Mouse (Mus musculus): ENCODE measurements around the gene Sntb2. TPM values are rescaled to one million over a fixed set of nuclear protein-coding genes. Genes with fewer than 3 reads are reported as not detected.
"Not testable (repeated sequence)": the region's sequence is repeated elsewhere in the genome, so short reads cannot be mapped to it uniquely, and the experiment has no call there.

Sntb2 gene
- polyA plus RNA-seq, 1 experiment from 2014 or later = 4.1 TPM

- no peak for ATAC-seq
- H3K27me3 ChIP-seq (replicated peaks) = no peaks in the 10 kb centered on the region
- H3K27ac ChIP-seq = no peak overlapping the region
- no peaks in the 10 kb centered on the region for H3K9me3 ChIP-seq (replicated peaks)
- no peaks in the 10 kb centered on the region for H3K36me3 ChIP-seq
- H3K4me1 ChIP-seq = no peaks in the 10 kb centered on the region
- no peak overlapping the region for H3K9ac ChIP-seq
- no peak overlapping the region for H3K4me3 ChIP-seq
- H3K4me2 ChIP-seq = no peak overlapping the region
- 84% methylated on average over 3 of the region's 3 CpGs for WGBS (ENCODE audit: insufficient replicate concordance)
Observed at GRCm38 (mm10) chr8:106957086-106957485, 21.5 kb downstream of the Sntb2 start.

GRCm38 (mm10) chr8:106958212-106958611 lies 22.7 kb downstream of the Sntb2 start:
- 69% methylated on average over 3 of the region's 3 CpGs for WGBS (ENCODE audit: insufficient replicate concordance)

DNA sequence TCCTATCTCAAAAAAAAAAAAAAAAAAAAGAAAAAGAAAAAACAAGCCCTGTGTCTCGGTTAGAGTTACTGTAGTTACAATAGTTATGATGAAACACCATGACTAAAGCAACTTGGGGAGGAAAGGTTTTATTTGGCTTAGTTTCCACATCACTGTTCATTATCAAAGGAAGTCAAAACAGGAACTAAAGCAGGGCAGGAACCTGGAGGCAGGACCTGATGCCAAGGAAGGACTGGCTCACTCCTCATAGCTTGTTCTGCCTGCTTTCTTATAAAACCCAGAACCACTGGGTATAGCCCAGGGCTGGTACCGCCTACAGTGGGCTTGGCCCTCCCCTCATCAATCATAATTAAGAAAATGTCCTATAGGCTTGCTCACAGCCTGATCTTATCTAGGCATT lies 24.1 kb downstream of the Sntb2 start:
- Histone ChIP-seq H3K4me1 (no peaks in the 10 kb centered on the region), H3K9ac (no peak overlapping the region), H3K36me3 (no peaks in the 10 kb centered on the region), H3K9me3 (replicated peaks) (no peaks in the 10 kb centered on the region), H3K4me3 (no peak overlapping the region), H3K27me3 (replicated peaks) (no peaks in the 10 kb centered on the region), H3K4me2 (no peak overlapping the region), H3K27ac (no peak overlapping the region)
- 72% methylated on average over 2 of the region's 2 CpGs for WGBS (ENCODE audit: insufficient replicate concordance)
- no peak for ATAC-seq

More at GRCm38 (mm10) chr8:106958212-106958611, 22.7 kb downstream of the Sntb2 start:
- no peak overlapping the region for H3K4me2 ChIP-seq
- ATAC-seq = no peak
- no peaks in the 10 kb centered on the region for H3K27me3 ChIP-seq (replicated peaks)
- H3K4me1 ChIP-seq = no peaks in the 10 kb centered on the region
- no peak overlapping the region for H3K27ac ChIP-seq
- H3K9me3 ChIP-seq (replicated peaks) = no peaks in the 10 kb centered on the region
- no peak overlapping the region for H3K4me3 ChIP-seq
- H3K36me3 ChIP-seq = no peaks in the 10 kb centered on the region
- no peak overlapping the region for H3K9ac ChIP-seq

DNA sequence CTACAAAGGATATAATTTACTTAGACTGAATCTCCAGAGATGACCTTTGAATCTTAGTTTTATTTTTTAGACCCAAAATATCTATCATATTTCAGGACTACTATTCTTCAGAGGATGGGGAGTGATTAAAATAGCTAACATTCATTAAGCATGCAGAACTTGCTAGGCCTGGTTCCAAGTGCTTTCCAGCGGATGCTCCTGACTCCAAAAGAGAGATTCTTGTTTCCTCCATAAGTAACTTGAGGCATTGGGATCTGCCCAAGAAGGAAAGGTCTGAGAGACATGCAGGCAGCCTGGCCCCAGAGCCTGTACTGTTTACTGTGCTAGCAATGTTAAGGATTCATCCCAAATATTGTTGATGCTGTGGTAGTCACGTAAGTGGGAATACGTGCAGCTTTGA lies 26.8 kb downstream of the Sntb2 start:
- no peaks in the 10 kb centered on the region for H3K9me3 ChIP-seq (replicated peaks)
- no peak overlapping the region for H3K27ac ChIP-seq
- WGBS (ENCODE audit: insufficient replicate concordance) = 75% methylated on average over 3 of the region's 3 CpGs
- H3K9ac ChIP-seq = no peak overlapping the region
- no peak overlapping the region for H3K4me2 ChIP-seq
- no peaks in the 10 kb centered on the region for H3K36me3 ChIP-seq
- H3K4me1 ChIP-seq = peaks cover 3% of the 10 kb centered on the region; the same call in 1 of the 2 replicates
- no peak overlapping the region for H3K4me3 ChIP-seq
- no peak for ATAC-seq
- no peaks in the 10 kb centered on the region for H3K27me3 ChIP-seq (replicated peaks)

DNA sequence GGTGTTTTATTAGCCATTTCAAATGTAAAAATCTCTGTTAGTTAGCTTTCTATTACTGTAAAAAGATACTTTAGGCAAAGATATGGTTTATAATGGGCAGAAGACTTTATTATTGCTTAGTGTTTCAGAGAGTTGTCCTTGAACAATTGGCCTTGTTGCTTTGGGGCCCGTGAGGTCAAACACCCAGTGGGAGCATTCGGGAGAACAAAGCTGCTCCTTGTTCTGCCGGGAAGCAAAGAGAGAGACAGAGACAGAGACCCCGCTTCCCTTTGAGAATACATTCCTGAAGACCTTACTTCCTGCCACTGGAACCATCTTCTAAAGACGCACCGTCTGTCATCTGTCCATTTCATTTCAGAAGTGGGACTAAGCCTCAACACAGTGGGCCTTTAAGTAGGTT lies 27.8 kb downstream of the Sntb2 start:
- no peak for ATAC-seq
- Histone ChIP-seq H3K4me2 (no peak overlapping the region), H3K9me3 (replicated peaks) (no peaks in the 10 kb centered on the region), H3K27ac (no peak overlapping the region), H3K4me3 (no peak overlapping the region), H3K27me3 (replicated peaks) (no peaks in the 10 kb centered on the region), H3K36me3 (no peaks in the 10 kb centered on the region), H3K9ac (no peak overlapping the region), H3K4me1 (peaks cover 3% of the 10 kb centered on the region; the same call in 1 of the 2 replicates)
- WGBS (ENCODE audit: insufficient replicate concordance) = 74% methylated on average over 6 of the region's 6 CpGs

GRCm38 (mm10) chr8:106964573-106964972 lies 29.0 kb downstream of the Sntb2 start:
- Histone ChIP-seq H3K36me3 (no peaks in the 10 kb centered on the region), H3K9ac (no peak overlapping the region), H3K4me3 (no peak overlapping the region), H3K4me1 (peaks cover 3% of the 10 kb centered on the region; the same call in 1 of the 2 replicates), H3K27ac (no peak overlapping the region), H3K27me3 (replicated peaks) (no peaks in the 10 kb centered on the region), H3K4me2 (no peak overlapping the region), H3K9me3 (replicated peaks) (no peaks in the 10 kb centered on the region)
- ATAC-seq = no peak
- 35% methylated on average over 4 of the region's 4 CpGs for WGBS (ENCODE audit: insufficient replicate concordance)

DNA sequence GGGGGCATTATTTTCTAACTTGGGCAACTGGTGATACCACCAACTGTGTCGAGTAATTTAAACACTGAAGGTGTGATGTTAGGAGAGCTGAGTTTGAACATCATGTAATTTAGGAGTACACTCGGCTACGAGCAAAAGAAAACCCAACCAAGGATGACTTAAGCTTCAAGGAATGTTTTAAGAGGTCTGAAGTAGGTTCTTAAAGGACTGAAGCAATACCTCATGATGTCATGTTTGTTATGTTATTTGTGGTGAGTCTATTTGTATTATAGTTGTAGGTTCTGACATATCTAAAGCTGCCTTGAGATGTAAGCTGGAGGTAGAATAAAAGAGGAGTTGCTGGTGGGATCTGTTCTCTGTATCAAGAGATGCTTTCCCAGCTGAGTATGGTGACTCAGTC lies 34.4 kb downstream of the Sntb2 start:
- no peak overlapping the region for H3K4me2 ChIP-seq
- no peak overlapping the region for H3K27ac ChIP-seq
- H3K4me1 ChIP-seq = peaks cover 1% of the 10 kb centered on the region; the same call in 1 of the 2 replicates
- no peak overlapping the region for H3K4me3 ChIP-seq
- no peaks in the 10 kb centered on the region for H3K27me3 ChIP-seq (replicated peaks)
- WGBS (ENCODE audit: insufficient replicate concordance) = 75% methylated on average over 3 of the region's 3 CpGs
- H3K9ac ChIP-seq = no peak overlapping the region
- H3K36me3 ChIP-seq = no peaks in the 10 kb centered on the region
- H3K9me3 ChIP-seq (replicated peaks) = no peaks in the 10 kb centered on the region
- no peak for ATAC-seq

DNA sequence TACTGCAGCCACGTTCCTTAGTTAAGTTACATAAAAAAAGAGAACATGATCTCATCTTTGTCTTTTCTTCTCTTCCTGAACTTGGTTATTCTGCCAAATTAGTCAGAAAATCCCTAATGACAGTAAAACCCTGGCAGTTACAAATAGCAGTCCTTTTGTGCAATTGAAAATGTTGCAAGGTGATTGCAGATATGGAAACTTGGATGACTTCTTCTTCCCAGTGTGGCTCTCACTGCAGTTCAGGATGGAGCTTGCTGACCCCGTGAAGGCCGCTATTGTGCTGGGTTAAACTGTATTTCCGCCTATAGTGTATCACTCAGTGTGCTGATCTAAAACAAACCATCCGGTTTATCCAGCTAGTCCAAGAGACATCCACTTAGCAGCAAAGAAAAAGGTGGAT lies 36.4 kb downstream of the Sntb2 start:
- Histone ChIP-seq H3K9me3 (replicated peaks) (no peaks in the 10 kb centered on the region), H3K4me2 (no peak overlapping the region), H3K4me3 (no peak overlapping the region), H3K36me3 (no peaks in the 10 kb centered on the region), H3K27me3 (replicated peaks) (no peaks in the 10 kb centered on the region), H3K4me1 (no peaks in the 10 kb centered on the region), H3K27ac (no peak overlapping the region), H3K9ac (no peak overlapping the region)
- ATAC-seq = no peak
- 59% methylated on average over 5 of the region's 5 CpGs for WGBS (ENCODE audit: insufficient replicate concordance)

GRCm38 (mm10) chr8:106972538-106973264 lies 37.2 kb downstream of the Sntb2 start:
- Histone ChIP-seq H3K27ac (no peak overlapping the region), H3K4me3 (no peak overlapping the region), H3K36me3 (no peaks in the 10 kb centered on the region), H3K27me3 (replicated peaks) (no peaks in the 10 kb centered on the region), H3K4me1 (no peaks in the 10 kb centered on the region), H3K4me2 (no peak overlapping the region), H3K9me3 (replicated peaks) (no peaks in the 10 kb centered on the region), H3K9ac (no peak overlapping the region)
- 43% methylated on average over 6 of the region's 6 CpGs for WGBS (ENCODE audit: insufficient replicate concordance)
- ATAC-seq = no peak

GRCm38 (mm10) chr8:106973526-106973925 lies 38.0 kb downstream of the Sntb2 start:
- ATAC-seq, H3K36me3 ChIP-seq: not testable (repeated sequence)

GRCm38 (mm10) chr8:106974754-106975153 lies 39.2 kb downstream of the Sntb2 start:
- Histone ChIP-seq H3K9ac (no peak overlapping the region), H3K27me3 (replicated peaks) (no peaks in the 10 kb centered on the region), H3K4me1 (no peaks in the 10 kb centered on the region), H3K9me3 (replicated peaks) (no peaks in the 10 kb centered on the region), H3K4me3 (no peak overlapping the region), H3K36me3 (no peaks in the 10 kb centered on the region), H3K27ac (no peak overlapping the region), H3K4me2 (no peak overlapping the region)
- no peak for ATAC-seq
- WGBS (ENCODE audit: insufficient replicate concordance) = 53% methylated on average over 7 of the region's 7 CpGs

More at GRCm38 (mm10) chr8:106973526-106973925, 38.0 kb downstream of the Sntb2 start:
- H3K27ac ChIP-seq; H3K9me3 ChIP-seq (replicated peaks); H3K27me3 ChIP-seq (replicated peaks); H3K4me1 ChIP-seq; H3K4me2 ChIP-seq; H3K4me3 ChIP-seq; H3K9ac ChIP-seq: not testable (repeated sequence)
- 80% methylated on average over 3 of the region's 3 CpGs for WGBS (ENCODE audit: insufficient replicate concordance)

DNA sequence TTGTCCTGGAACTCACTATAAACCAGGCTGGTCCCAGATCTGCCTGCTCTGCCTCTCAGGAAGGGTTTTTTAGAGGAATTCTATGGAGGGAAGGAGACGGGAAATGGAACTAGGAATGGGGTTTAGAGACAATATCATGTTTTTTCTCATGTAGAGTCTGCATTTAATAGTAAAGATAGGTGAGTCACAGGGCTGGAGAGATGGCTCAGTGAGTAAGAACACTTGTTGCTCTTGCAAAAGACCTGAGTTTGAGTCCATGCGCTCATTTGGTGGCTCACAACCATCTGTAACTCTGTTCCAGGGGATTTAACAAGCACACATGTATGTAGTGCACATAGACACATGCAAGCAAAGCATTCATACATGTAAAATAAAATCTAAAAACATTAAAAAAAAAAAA lies 40.2 kb downstream of the Sntb2 start:
- H3K4me1 ChIP-seq = no peaks in the 10 kb centered on the region
- no peaks in the 10 kb centered on the region for H3K9me3 ChIP-seq (replicated peaks)
- H3K27ac ChIP-seq = no peak overlapping the region
- no peak for ATAC-seq
- H3K9ac ChIP-seq = no peak overlapping the region
- H3K4me2 ChIP-seq = no peak overlapping the region
- no peak overlapping the region for H3K4me3 ChIP-seq
- WGBS (ENCODE audit: insufficient replicate concordance) = 70% methylated on average over 2 of the region's 2 CpGs
- no peaks in the 10 kb centered on the region for H3K36me3 ChIP-seq
- H3K27me3 ChIP-seq (replicated peaks) = no peaks in the 10 kb centered on the region

GRCm38 (mm10) chr8:106976436-106976835 lies 40.9 kb downstream of the Sntb2 start:
- no peaks in the 10 kb centered on the region for H3K4me1 ChIP-seq
- no peak for ATAC-seq
- no peak overlapping the region for H3K9ac ChIP-seq
- 74% methylated on average over 4 of the region's 4 CpGs for WGBS (ENCODE audit: insufficient replicate concordance)
- no peak overlapping the region for H3K4me3 ChIP-seq
- no peak overlapping the region for H3K4me2 ChIP-seq
- no peaks in the 10 kb centered on the region for H3K27me3 ChIP-seq (replicated peaks)
- H3K9me3 ChIP-seq (replicated peaks) = no peaks in the 10 kb centered on the region
- no peak overlapping the region for H3K27ac ChIP-seq
- H3K36me3 ChIP-seq = 0 out of 2 replicates have a peak, but pooled peaks cover 2% of the 10 kb centered on the region

Measured in liver, embryonic 12.5 days (tissue).